ENCODE assay signal across 16 mouse cellular contexts in genomic region chr1:62735835-62736234, GRCm38 (mm10).
"Had no signal": no experiment of that assay in that cellular context is flagged by ENCODE, and none has a peak within 500 bp of the region (broad histone marks: within the 10 kb centered on the region; RNA-seq: fewer than 3 reads in every experiment).

No protein-coding gene starts in this region.

- H3K36me3 ChIP-seq: liver, embryonic 12.5 days had no signal

- DNase-seq: kidney, adult 9 months; kidney, postnatal 36 days; left cerebral cortex, postnatal 4 days; lung, embryonic 14.5 days; lung, postnatal 10 days; lung, postnatal 4 days; thymus, adult 18-20 months; thymus, postnatal 14 days had no signal

- H3K9me3 ChIP-seq: limb, embryonic 13.5 days; liver, embryonic 12.5 days had no signal

- H3K27ac ChIP-seq: kidney, postnatal 0 days; layer of hippocampus, adult 2 months; limb, embryonic 13.5 days; liver, embryonic 12.5 days had no signal

- H3K4me2 ChIP-seq: limb, embryonic 13.5 days; liver, embryonic 12.5 days; lung, embryonic 14.5 days; midbrain, embryonic 11.5 days had no signal

- ATAC-seq: intestine, postnatal 0 days; liver, embryonic 12.5 days; midbrain, embryonic 16.5 days had no signal

- H3K9ac ChIP-seq: limb, embryonic 13.5 days; liver, embryonic 12.5 days; lung, embryonic 14.5 days had no signal

- H3K4me1 ChIP-seq: liver, embryonic 12.5 days; megakaryocyte, embryonic 14.5 days had no signal

- H3K4me3 ChIP-seq: layer of hippocampus, adult 2 months; limb, embryonic 13.5 days; liver, embryonic 12.5 days; megakaryocyte, embryonic 14.5 days had no signal

- H3K27me3 ChIP-seq: limb, embryonic 13.5 days; liver, embryonic 12.5 days; megakaryocyte, embryonic 14.5 days had no signal
